Mouse (Mus musculus): ENCODE measurements around the gene Pde7b. TPM values are rescaled to one million over a fixed set of nuclear protein-coding genes. Genes with fewer than 3 reads are reported as not detected.

Pde7b gene
- polyA plus RNA-seq, 1 experiment, result 9.5 TPM

- peak; percentile 16 for DNase-seq
- Histone ChIP-seq H3K27ac (ENCODE audit: insufficient read depth, low read depth, low read length) (no peak overlapping the region), H3K4me1 (ENCODE audit: control insufficient read depth, insufficient read depth, low read length) (no peaks in the 10 kb centered on the region), H3K4me3 (ENCODE audit: insufficient read depth, low read depth, low read length) (no peak overlapping the region), H3K27me3 (replicated peaks; ENCODE audit: control insufficient read depth, insufficient read depth, low read length) (no peaks in the 10 kb centered on the region), H3K36me3 (ENCODE audit: control insufficient read depth, insufficient read depth, low read length) (no peaks in the 10 kb centered on the region)
- WGBS, result 60% methylated on average over 11 of the region's 11 CpGs
- no peak for TF ChIP-seq CTCF (conservative IDR thresholded peaks at IDR 0.05; ENCODE audit: insufficient read depth, insufficient read length, low read depth, low read length)
- TF ChIP-seq POLR2A (IDR thresholded peaks at IDR 0.05; ENCODE audit: low read depth, low read length), result no peak
Observed at GRCm38 (mm10) chr10:20418202-20418855, 306.5 kb downstream of the Pde7b start.

- DNase-seq, result peak; percentile 13
- Histone ChIP-seq H3K4me3 (ENCODE audit: insufficient read depth, low read depth, low read length) (no peak overlapping the region), H3K27me3 (replicated peaks; ENCODE audit: control insufficient read depth, insufficient read depth, low read length) (no peaks in the 10 kb centered on the region), H3K36me3 (ENCODE audit: control insufficient read depth, insufficient read depth, low read length) (no peaks in the 10 kb centered on the region; the same call in 1 of the 2 replicates), H3K27ac (ENCODE audit: insufficient read depth, low read depth, low read length) (no peak overlapping the region), H3K4me1 (ENCODE audit: control insufficient read depth, insufficient read depth, low read length) (no peaks in the 10 kb centered on the region)
- no peak for TF ChIP-seq POLR2A (IDR thresholded peaks at IDR 0.05; ENCODE audit: low read depth, low read length)
- no peak for TF ChIP-seq CTCF (conservative IDR thresholded peaks at IDR 0.05; ENCODE audit: insufficient read depth, insufficient read length, low read depth, low read length)
- 68% methylated on average over 10 of the region's 10 CpGs for WGBS
Observed at GRCm38 (mm10) chr10:20409181-20409580, 315.7 kb downstream of the Pde7b start.

- WGBS, result 67% methylated on average over 3 of the region's 3 CpGs
Observed at GRCm38 (mm10) chr10:20408336-20408735, 316.5 kb downstream of the Pde7b start.

GRCm38 (mm10) chr10:20405471-20405870 is 319.4 kb downstream of the Pde7b start:
- no peaks in the 10 kb centered on the region for H3K36me3 ChIP-seq (ENCODE audit: control insufficient read depth, insufficient read depth, low read length)
- no peaks in the 10 kb centered on the region for H3K4me1 ChIP-seq (ENCODE audit: control insufficient read depth, insufficient read depth, low read length)
- TF ChIP-seq POLR2A (IDR thresholded peaks at IDR 0.05; ENCODE audit: low read depth, low read length) (no peak), CTCF (conservative IDR thresholded peaks at IDR 0.05; ENCODE audit: insufficient read depth, insufficient read length, low read depth, low read length) (peak; percentile 94)
- no peak overlapping the region for H3K27ac ChIP-seq (ENCODE audit: insufficient read depth, low read depth, low read length)
- H3K27me3 ChIP-seq (replicated peaks; ENCODE audit: control insufficient read depth, insufficient read depth, low read length), result no peaks in the 10 kb centered on the region
- no peak overlapping the region for H3K4me3 ChIP-seq (ENCODE audit: insufficient read depth, low read depth, low read length)
- WGBS, result 88% methylated on average over 2 of the region's 2 CpGs
- peak; percentile 55 for DNase-seq

More at GRCm38 (mm10) chr10:20408336-20408735, 316.5 kb downstream of the Pde7b start:
- TF ChIP-seq POLR2A (IDR thresholded peaks at IDR 0.05; ENCODE audit: low read depth, low read length) (no peak), CTCF (conservative IDR thresholded peaks at IDR 0.05; ENCODE audit: insufficient read depth, insufficient read length, low read depth, low read length) (no peak)
- Histone ChIP-seq H3K36me3 (ENCODE audit: control insufficient read depth, insufficient read depth, low read length) (no peaks in the 10 kb centered on the region; the same call in 1 of the 2 replicates), H3K27me3 (replicated peaks; ENCODE audit: control insufficient read depth, insufficient read depth, low read length) (no peaks in the 10 kb centered on the region), H3K4me1 (ENCODE audit: control insufficient read depth, insufficient read depth, low read length) (no peaks in the 10 kb centered on the region), H3K4me3 (ENCODE audit: insufficient read depth, low read depth, low read length) (no peak overlapping the region), H3K27ac (ENCODE audit: insufficient read depth, low read depth, low read length) (no peak overlapping the region)
- DNase-seq, result no peak

- no peaks in the 10 kb centered on the region for H3K4me1 ChIP-seq (ENCODE audit: control insufficient read depth, insufficient read depth, low read length)
- H3K36me3 ChIP-seq (ENCODE audit: control insufficient read depth, insufficient read depth, low read length), result no peaks in the 10 kb centered on the region
- WGBS, result 90% methylated on average over 5 of the region's 5 CpGs
- TF ChIP-seq CTCF (conservative IDR thresholded peaks at IDR 0.05; ENCODE audit: insufficient read depth, insufficient read length, low read depth, low read length) (no peak), POLR2A (IDR thresholded peaks at IDR 0.05; ENCODE audit: low read depth, low read length) (no peak)
- H3K4me3 ChIP-seq (ENCODE audit: insufficient read depth, low read depth, low read length), result no peak overlapping the region
- DNase-seq, result no peak
- no peaks in the 10 kb centered on the region for H3K27me3 ChIP-seq (replicated peaks; ENCODE audit: control insufficient read depth, insufficient read depth, low read length)
- H3K27ac ChIP-seq (ENCODE audit: insufficient read depth, low read depth, low read length), result no peak overlapping the region
Observed at GRCm38 (mm10) chr10:20402941-20403340, 321.9 kb downstream of the Pde7b start.

GRCm38 (mm10) chr10:20400406-20400805 is 324.5 kb downstream of the Pde7b start:
- WGBS, result 88% methylated on average over 15 of the region's 15 CpGs
- no peaks in the 10 kb centered on the region for H3K36me3 ChIP-seq (ENCODE audit: control insufficient read depth, insufficient read depth, low read length)
- TF ChIP-seq POLR2A (IDR thresholded peaks at IDR 0.05; ENCODE audit: low read depth, low read length), result no peak
- no peak for TF ChIP-seq CTCF (conservative IDR thresholded peaks at IDR 0.05; ENCODE audit: insufficient read depth, insufficient read length, low read depth, low read length)
- H3K27me3 ChIP-seq (replicated peaks; ENCODE audit: control insufficient read depth, insufficient read depth, low read length), result no peaks in the 10 kb centered on the region
- no peaks in the 10 kb centered on the region for H3K4me1 ChIP-seq (ENCODE audit: control insufficient read depth, insufficient read depth, low read length)
- no peak overlapping the region for H3K27ac ChIP-seq (ENCODE audit: insufficient read depth, low read depth, low read length)
- DNase-seq, result no peak
- no peak overlapping the region for H3K4me3 ChIP-seq (ENCODE audit: insufficient read depth, low read depth, low read length)

DNA sequence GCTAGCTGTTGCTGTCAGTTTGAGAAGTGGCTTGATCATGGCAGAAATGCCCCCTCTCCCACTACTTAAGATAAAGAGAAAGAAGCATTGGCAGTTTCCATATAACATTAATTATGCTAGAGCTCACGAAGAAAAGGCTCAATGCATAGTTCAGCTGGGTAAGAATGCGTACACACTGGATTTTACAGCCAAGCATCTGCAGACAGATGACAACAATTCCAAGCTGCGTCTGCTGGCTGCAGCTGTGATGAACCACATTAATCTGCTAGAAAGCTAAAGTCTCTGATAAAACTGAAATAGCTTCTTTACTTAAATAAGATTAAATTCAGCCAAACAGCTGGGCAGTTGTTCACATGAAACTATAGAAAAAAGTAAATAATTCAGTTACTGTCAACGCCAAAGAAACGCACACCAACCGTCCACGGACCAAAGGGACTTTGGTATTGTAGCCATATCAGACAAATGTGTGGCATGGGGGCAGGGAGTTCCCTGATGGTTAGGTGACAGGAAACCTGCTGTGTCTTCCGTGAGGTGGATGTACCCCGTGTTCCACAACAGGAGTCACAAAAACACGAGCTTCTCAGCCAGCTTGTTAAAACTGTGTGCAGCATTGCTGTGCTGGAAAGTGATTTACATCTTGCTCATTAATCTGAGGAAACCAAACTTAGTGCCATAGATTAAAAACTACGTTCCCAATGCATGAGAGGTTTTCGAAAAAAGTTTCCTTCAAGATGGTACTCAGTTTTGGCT is 326.1 kb downstream of the Pde7b start:
- TF ChIP-seq CTCF (conservative IDR thresholded peaks at IDR 0.05; ENCODE audit: insufficient read depth, insufficient read length, low read depth, low read length), result no peak
- TF ChIP-seq POLR2A (IDR thresholded peaks at IDR 0.05; ENCODE audit: low read depth, low read length), result no peak
- H3K27me3 ChIP-seq (replicated peaks; ENCODE audit: control insufficient read depth, insufficient read depth, low read length), result no peaks in the 10 kb centered on the region
- H3K4me3 ChIP-seq (ENCODE audit: insufficient read depth, low read depth, low read length), result no peak overlapping the region
- no peaks in the 10 kb centered on the region for H3K4me1 ChIP-seq (ENCODE audit: control insufficient read depth, insufficient read depth, low read length)
- H3K27ac ChIP-seq (ENCODE audit: insufficient read depth, low read depth, low read length), result no peak overlapping the region
- 74% methylated on average over 12 of the region's 12 CpGs for WGBS
- DNase-seq, result no peak
- no peaks in the 10 kb centered on the region for H3K36me3 ChIP-seq (ENCODE audit: control insufficient read depth, insufficient read depth, low read length)
